8 mouse cellular contexts compared by ENCODE assay signal in genomic region chr1:33670164-33670616, GRCm38 (mm10). TPM values are rescaled to one million over a fixed set of nuclear protein-coding genes. Genes with fewer than 3 reads are reported as not detected.
DNase-seq lines count a peak whose midpoint lies in the region; ATAC-seq and TF ChIP-seq lines count a peak whose summit lies in the region.

No protein-coding gene starts in this region.

- under 1% methylated on average over 37 of the region's 37 CpGs for WGBS in heart, postnatal 0 days
- WGBS in liver, embryonic 16.5 days (ENCODE audit: insufficient replicate concordance) = under 1% methylated on average over 37 of the region's 37 CpGs
- 0% methylated on average over 37 of the region's 37 CpGs for WGBS in neural tube, embryonic 11.5 days
- WGBS in stomach, embryonic 16.5 days = under 1% methylated on average over 37 of the region's 37 CpGs

- no peaks in the 10 kb centered on the region for H3K9me3 ChIP-seq in CH12.LX (replicated peaks; ENCODE audit: low read length)
- no peaks in the 10 kb centered on the region for H3K9me3 ChIP-seq in heart, postnatal 0 days (replicated peaks; ENCODE audit: control insufficient read depth, low read length)
- H3K9me3 ChIP-seq in liver, embryonic 16.5 days (replicated peaks; ENCODE audit: control insufficient read depth, low read length) = no peaks in the 10 kb centered on the region
- no peaks in the 10 kb centered on the region for H3K9me3 ChIP-seq in neural tube, embryonic 11.5 days (ENCODE audit: control insufficient read depth, low read length)
- no peaks in the 10 kb centered on the region for H3K9me3 ChIP-seq in stomach, embryonic 16.5 days (replicated peaks; ENCODE audit: control insufficient read depth, low read length)

- in situ Hi-C loops in CH12.LX (cut with MboI; ENCODE audit: low pct_ligation_motif_present, low pct_unique_long_range_greater_than_20kb, low sequenced_read_pairs) = no loop called here

- H3K4me3 ChIP-seq in CH12.LX (replicated peaks in 1 of 3; ENCODE audit: low read depth in 2 of 3, low read length in 2 of 3, poor library complexity in 1 of 3) = peak overlapping the region; percentile 56 to 87 (median 64)
- H3K4me3 ChIP-seq in brown adipose tissue, adult 24 weeks (ENCODE audit: insufficient read depth, low read depth, low read length) = peak overlapping the region; percentile 77
- H3K4me3 ChIP-seq in heart, postnatal 0 days (ENCODE audit: low read depth, low read length) = peak overlapping the region; percentile 67
- H3K4me3 ChIP-seq in liver, embryonic 16.5 days (ENCODE audit: low read depth, low read length) = peak overlapping the region; percentile 92
- H3K4me3 ChIP-seq in neural tube, embryonic 11.5 days (ENCODE audit: low read depth, low read length) = peak overlapping the region; percentile 65
- peak overlapping the region; percentile 88 for H3K4me3 ChIP-seq in stomach, embryonic 16.5 days (replicated peaks; ENCODE audit: low read length)

- peak overlapping the region; percentile 75 for H3K9ac ChIP-seq in CH12.LX (ENCODE audit: insufficient read depth, low read depth)
- peak overlapping the region; percentile 54 for H3K9ac ChIP-seq in heart, postnatal 0 days (replicated peaks; ENCODE audit: low read depth, low read length)
- peak overlapping the region; percentile 83 for H3K9ac ChIP-seq in liver, embryonic 16.5 days (ENCODE audit: low read depth, low read length)
- peak overlapping the region; percentile 75 for H3K9ac ChIP-seq in neural tube, embryonic 11.5 days (ENCODE audit: low read length)
- peak overlapping the region; percentile 76 for H3K9ac ChIP-seq in stomach, embryonic 16.5 days (ENCODE audit: low read length)

- TF ChIP-seq EP300 in CH12.LX (IDR thresholded peaks at IDR 0.05; ENCODE audit: low read length) = no peak
- no peak for TF ChIP-seq EP300 in heart, postnatal 0 days (IDR thresholded peaks at IDR 0.05; ENCODE audit: low read depth)

- peak in 1 of 2 experiments; percentile 45; a peak in 2 of 4 replicates for TF ChIP-seq CTCF in CH12.LX (conservative IDR thresholded peaks at IDR 0.05 in 1 of 2, IDR thresholded peaks at IDR 0.05 in 1 of 2; ENCODE audit: low read depth in 2 of 2, low read length in 2 of 2)
- 0 out of 2 replicates have a peak, but pooled peaks have one; percentile 17 for TF ChIP-seq CTCF in heart, postnatal 0 days (IDR thresholded peaks at IDR 0.05; ENCODE audit: low read depth)

- H3K27ac ChIP-seq in CH12.LX (ENCODE audit: insufficient read depth, low read depth) = peak overlapping the region; percentile 12; the same call in 1 of the 2 replicates
- no peak overlapping the region for H3K27ac ChIP-seq in brown adipose tissue, adult 24 weeks (replicated peaks; ENCODE audit: low read depth, low read length)
- peak overlapping the region; percentile 52 for H3K27ac ChIP-seq in heart, postnatal 0 days (ENCODE audit: low read depth)
- peak overlapping the region; percentile 76 for H3K27ac ChIP-seq in liver, embryonic 16.5 days (ENCODE audit: low read length)
- peak overlapping the region; percentile 56 for H3K27ac ChIP-seq in neural tube, embryonic 11.5 days (ENCODE audit: low read depth, low read length)
- peak overlapping the region; percentile 77 for H3K27ac ChIP-seq in stomach, embryonic 16.5 days (ENCODE audit: low read length)

- peaks cover 9 to 14% of the 10 kb centered on the region in 2 experiments for H3K4me1 ChIP-seq in CH12.LX (ENCODE audit: control insufficient read depth in 1 of 2, insufficient read depth in 2 of 2)
- no peaks in the 10 kb centered on the region for H3K4me1 ChIP-seq in brown adipose tissue, adult 24 weeks (ENCODE audit: control insufficient read depth, insufficient read depth, insufficient read length, low read length)
- peaks cover 3% of the 10 kb centered on the region for H3K4me1 ChIP-seq in heart, postnatal 0 days (ENCODE audit: control insufficient read depth, insufficient read depth)
- H3K4me1 ChIP-seq in liver, embryonic 16.5 days (ENCODE audit: control insufficient read depth, low read depth, low read length) = peaks cover 45% of the 10 kb centered on the region
- H3K4me1 ChIP-seq in neural tube, embryonic 11.5 days (ENCODE audit: control insufficient read depth, insufficient read depth, low read length) = no peaks in the 10 kb centered on the region
- peaks cover 3% of the 10 kb centered on the region; the same call in 1 of the 2 replicates for H3K4me1 ChIP-seq in stomach, embryonic 16.5 days (ENCODE audit: control insufficient read depth, insufficient read depth, low read length)

- peak overlapping the region; percentile 65 for H3K4me2 ChIP-seq in CH12.LX (ENCODE audit: insufficient read depth, low read depth, poor library complexity, severe bottlenecking)
- peak overlapping the region; percentile 93 for H3K4me2 ChIP-seq in heart, postnatal 0 days (ENCODE audit: low read depth, low read length)
- peak overlapping the region; percentile 97 for H3K4me2 ChIP-seq in liver, embryonic 16.5 days (ENCODE audit: low read depth, low read length)
- peak overlapping the region; percentile 90 for H3K4me2 ChIP-seq in neural tube, embryonic 11.5 days (ENCODE audit: low read depth)
- peak overlapping the region; percentile 76 for H3K4me2 ChIP-seq in stomach, embryonic 16.5 days (ENCODE audit: low read depth, low read length)

- H3K36me3 ChIP-seq in CH12.LX (replicated peaks in 1 of 2; ENCODE audit: control insufficient read depth in 1 of 2, insufficient read depth in 1 of 2, low read length in 1 of 2) = peaks cover 24 to 35% of the 10 kb centered on the region in 2 experiments
- peaks cover 8% of the 10 kb centered on the region; the same call in 1 of the 2 replicates for H3K36me3 ChIP-seq in heart, postnatal 0 days (replicated peaks; ENCODE audit: control insufficient read depth, insufficient read depth, low read length)
- peaks cover 8% of the 10 kb centered on the region; the same call in 1 of the 2 replicates for H3K36me3 ChIP-seq in liver, embryonic 16.5 days (ENCODE audit: control insufficient read depth, insufficient read depth)
- peaks cover 3% of the 10 kb centered on the region; the same call in 1 of the 2 replicates for H3K36me3 ChIP-seq in neural tube, embryonic 11.5 days (ENCODE audit: control insufficient read depth, insufficient read depth, low read length)
- H3K36me3 ChIP-seq in stomach, embryonic 16.5 days (ENCODE audit: control insufficient read depth, insufficient read depth, low read length) = no peaks in the 10 kb centered on the region

- TF ChIP-seq POLR2A in CH12.LX (IDR thresholded peaks at IDR 0.05; ENCODE audit: low read depth, low read length) = no peak

- H3K79me2 ChIP-seq in CH12.LX (replicated peaks; ENCODE audit: control insufficient read depth, extremely low read depth, insufficient read depth, poor library complexity, severe bottlenecking) = peaks cover 6% of the 10 kb centered on the region

- dilution Hi-C loops in CH12.LX (cut with MboI; ENCODE audit: extremely low pct_ligation_motif_present, extremely low pct_unique_long_range_greater_than_20kb, low sequenced_read_pairs) = no loop called here

- peak; percentile 77 for DNase-seq in CH12.LX (ENCODE audit: extremely low read depth)
- peak; percentile 70 for DNase-seq in heart, postnatal 0 days (ENCODE audit: low spot score)
- DNase-seq in kidney, postnatal 36 days = peak; percentile 55 to 73
- peak; percentile 79 for DNase-seq in neural tube, embryonic 11.5 days (ENCODE audit: low spot score)

- H3K27me3 ChIP-seq in CH12.LX (replicated peaks) = no peaks in the 10 kb centered on the region
- no peaks in the 10 kb centered on the region for H3K27me3 ChIP-seq in heart, postnatal 0 days (ENCODE audit: control insufficient read depth, insufficient read depth, low read length)
- no peaks in the 10 kb centered on the region for H3K27me3 ChIP-seq in liver, embryonic 16.5 days (ENCODE audit: control insufficient read depth, insufficient read depth, low read depth, low read length)
- no peaks in the 10 kb centered on the region for H3K27me3 ChIP-seq in neural tube, embryonic 11.5 days (ENCODE audit: control insufficient read depth, insufficient read depth, low read length)
- H3K27me3 ChIP-seq in stomach, embryonic 16.5 days (ENCODE audit: control insufficient read depth, insufficient read depth, low read length) = no peaks in the 10 kb centered on the region

- peak; percentile 76 for ATAC-seq in erythroid progenitor cell, adult 5-6 weeks (replicated peaks; ENCODE audit: low FRiP score, poor library complexity, severe bottlenecking)
- peak; percentile 67 for ATAC-seq in heart, postnatal 0 days (ENCODE audit: insufficient read depth, low read depth)
- peak; percentile 70 for ATAC-seq in liver, embryonic 16.5 days (ENCODE audit: low read depth)
- peak; percentile 53 for ATAC-seq in neural tube, embryonic 11.5 days (ENCODE audit: insufficient read depth, low FRiP score, low TSS enrichment)
- ATAC-seq in stomach, embryonic 16.5 days (ENCODE audit: insufficient read depth, low FRiP score) = peak; percentile 64

- TF ChIP-seq RAD21 in CH12.LX (IDR thresholded peaks at IDR 0.05; ENCODE audit: low read depth, low read length) = no peak

RNA-seq across cellular contexts. Expression of gene Prim2, which starts 0.6 kb away (rescaled TPM):
- total RNA-seq in CH12.LX (2012; rRNA removed) (41.3 and 45.9 TPM in 2 replicates), CH12.LX (2014; rRNA removed) (72.6 and 78.8 TPM in 2 replicates)
- polyA plus RNA-seq in CH12.LX (2012; ENCODE audit: insufficient read length, low read depth) = 50.7 and 51.7 TPM in 2 replicates
- 2.6 and 2.7 TPM in 2 replicates for polyA plus RNA-seq in brown adipose tissue, adult 24 weeks (2012; ENCODE audit: insufficient read depth, insufficient read length, missing spikeins)
- 62.5 and 83.6 TPM in 2 replicates for total RNA-seq in erythroid progenitor cell, adult 5-6 weeks (2015; ENCODE audit: low replicate concordance)
- total RNA-seq in erythroid progenitor cell, adult 5-6 weeks (2017; ENCODE audit: low replicate concordance) = 84.2 and 84.9 TPM in 2 replicates
- 8.9 and 13.9 TPM in 2 replicates for total RNA-seq in heart, postnatal 0 days (2014; rRNA removed; ENCODE audit: low replicate concordance)
- 4.9 and 6.4 TPM in 2 replicates for polyA plus RNA-seq in heart, postnatal 0 days (2015; fragmentation: Nextera tagmentation; extraction: Ambion mirVana)
- polyA plus RNA-seq in liver, embryonic 16.5 days (2015; fragmentation: Nextera tagmentation; extraction: Ambion mirVana) = 27.4 and 30.4 TPM in 2 replicates
- polyA plus RNA-seq in neural tube, embryonic 11.5 days (2014; fragmentation: Nextera tagmentation; extraction: Ambion mirVana) = 41.9 and 47.9 TPM in 2 replicates
- polyA plus RNA-seq in stomach, embryonic 16.5 days (2015; fragmentation: Nextera tagmentation; extraction: Ambion mirVana) = 28.5 and 30.5 TPM in 2 replicates

RNA-seq across cellular contexts. Expression of gene Rab23, which starts 49.5 kb away (rescaled TPM):
- 5.8 and 5.9 TPM in 2 replicates for total RNA-seq in CH12.LX (2012; rRNA removed)
- 5.0 and 6.7 TPM in 2 replicates for total RNA-seq in CH12.LX (2014; rRNA removed)
- 16.8 and 17.6 TPM in 2 replicates for polyA plus RNA-seq in CH12.LX (2012; ENCODE audit: insufficient read length, low read depth)
- 3.8 and 6.1 TPM in 2 replicates for polyA plus RNA-seq in brown adipose tissue, adult 24 weeks (2012; ENCODE audit: insufficient read depth, insufficient read length, missing spikeins)
- total RNA-seq in erythroid progenitor cell, adult 5-6 weeks (2015; ENCODE audit: low replicate concordance) = 1.7 and 3.6 TPM in 2 replicates
- 4.0 and 8.9 TPM in 2 replicates for total RNA-seq in erythroid progenitor cell, adult 5-6 weeks (2017; ENCODE audit: low replicate concordance)
- 1.0 and 1.9 TPM in 2 replicates for total RNA-seq in heart, postnatal 0 days (2014; rRNA removed; ENCODE audit: low replicate concordance)
- polyA plus RNA-seq in heart, postnatal 0 days (2015; fragmentation: Nextera tagmentation; extraction: Ambion mirVana) = 8.9 and 9.0 TPM in 2 replicates
- 4.3 TPM in 2 replicates for polyA plus RNA-seq in liver, embryonic 16.5 days (2015; fragmentation: Nextera tagmentation; extraction: Ambion mirVana)
- polyA plus RNA-seq in neural tube, embryonic 11.5 days (2014; fragmentation: Nextera tagmentation; extraction: Ambion mirVana) = 26.2 and 27.5 TPM in 2 replicates
- 26.2 and 26.4 TPM in 2 replicates for polyA plus RNA-seq in stomach, embryonic 16.5 days (2015; fragmentation: Nextera tagmentation; extraction: Ambion mirVana)
